Mouse (Mus musculus): Measurements from ENCODE around the gene Tnfaip2.

Gene Tnfaip2

GRCm38 (mm10) chr12:111428364-111428763 is 13.9 kb upstream of the Tnfaip2 start:
- CTCF ChIA-PET: no interaction called here

- CTCF ChIA-PET: no interaction called here
Observed at GRCm38 (mm10) chr12:111428961-111429911, 13.0 kb upstream of the Tnfaip2 start.

- CTCF ChIA-PET: no interaction called here
Observed at GRCm38 (mm10) chr12:111430049-111430867, 12.0 kb upstream of the Tnfaip2 start.

- CTCF ChIA-PET: no interaction called here
Observed at GRCm38 (mm10) chr12:111430868-111431817, 11.1 kb upstream of the Tnfaip2 start.

GRCm38 (mm10) chr12:111432097-111432496 is 10.2 kb upstream of the Tnfaip2 start:
- CTCF ChIA-PET: no interaction called here

- CTCF ChIA-PET: no interaction called here
Observed at GRCm38 (mm10) chr12:111432751-111433331, 9.4 kb upstream of the Tnfaip2 start.

GRCm38 (mm10) chr12:111434164-111434744 is 8.0 kb upstream of the Tnfaip2 start:
- CTCF ChIA-PET: interaction anchor here (0.5 kb wide), 1 partner anchor 588 kb away, joined by 3 read pairs; no protein-coding TSS in a partner anchor

GRCm38 (mm10) chr12:111434745-111435327 is 7.4 kb upstream of the Tnfaip2 start:
- CTCF ChIA-PET: no interaction called here

GRCm38 (mm10) chr12:111436170-111436569 is 6.1 kb upstream of the Tnfaip2 start:
- CTCF ChIA-PET: no interaction called here

GRCm38 (mm10) chr12:111436640-111437039 is 5.6 kb upstream of the Tnfaip2 start:
- CTCF ChIA-PET: no interaction called here

GRCm38 (mm10) chr12:111437222-111437900 is 4.9 kb upstream of the Tnfaip2 start:
- CTCF ChIA-PET: interaction anchor here (0.5 kb wide), 1 partner anchor 69 kb away, joined by 3 read pairs; no protein-coding TSS in a partner anchor

GRCm38 (mm10) chr12:111438850-111439249 is 3.4 kb upstream of the Tnfaip2 start:
- CTCF ChIA-PET: no interaction called here

GRCm38 (mm10) chr12:111440701-111441373 is 1.4 kb upstream of the Tnfaip2 start:
- CTCF ChIA-PET: interaction anchor here (0.7 kb wide), 2 partner anchors 42 to 71 kb away, joined by 5 read pairs; no protein-coding TSS in a partner anchor

- CTCF ChIA-PET: no interaction called here
Observed at GRCm38 (mm10) chr12:111441523-111441922, 746 bp upstream of the Tnfaip2 start.

- CTCF ChIA-PET: no interaction called here
Observed at GRCm38 (mm10) chr12:111443011-111443870, 972 bp downstream of the Tnfaip2 start.

GRCm38 (mm10) chr12:111443921-111444831 is 1.9 kb downstream of the Tnfaip2 start:
- CTCF ChIA-PET: no interaction called here

All from spleen, embryonic (tissue).